Mouse (Mus musculus) layer of hippocampus, adult 18-20 months (tissue): Measurements from ENCODE around the gene Plppr1. TPM values are rescaled to one million over a fixed set of nuclear protein-coding genes. Genes with fewer than 3 reads are reported as not detected.

Experiments
- DNase-seq, 2 experiments: peaks; one replicate each; pipeline ENCODE4 v3.0.0; 2022; ENCODE audit warnings: low spot score in 2 of 2
- long read RNA-seq: library from polyadenylated mRNA; stranded (forward); transcript quantifications from one replicate; pipeline ENCODE4 v2.0.0, GENCODE M21; 2021
- total RNA-seq, 2 experiments: library from RNA; stranded (reverse); gene quantifications; 2 replicates each; pipeline ENCODE4 v1.2.3; 2021

Plppr1 gene
- total RNA-seq = 1 to 10 TPM; 7.2 to 7.8 TPM
- long read RNA-seq, transcript Plppr1-201 (8 exons, 3,940 nt) = major isoform, 7 of 11 reads
- long read RNA-seq, partial matches to known transcripts = 0 of 11 reads
- long read RNA-seq, other reads (novel, unspliced or antisense) = 4 of 11 reads

GRCm38 (mm10) chr4:49059021-49059401 lies at the start of gene Plppr1:
Plppr1 (plus strand) TSS chr4:49059273.
- DNase-seq = peak; percentile 29 to 33

DNA sequence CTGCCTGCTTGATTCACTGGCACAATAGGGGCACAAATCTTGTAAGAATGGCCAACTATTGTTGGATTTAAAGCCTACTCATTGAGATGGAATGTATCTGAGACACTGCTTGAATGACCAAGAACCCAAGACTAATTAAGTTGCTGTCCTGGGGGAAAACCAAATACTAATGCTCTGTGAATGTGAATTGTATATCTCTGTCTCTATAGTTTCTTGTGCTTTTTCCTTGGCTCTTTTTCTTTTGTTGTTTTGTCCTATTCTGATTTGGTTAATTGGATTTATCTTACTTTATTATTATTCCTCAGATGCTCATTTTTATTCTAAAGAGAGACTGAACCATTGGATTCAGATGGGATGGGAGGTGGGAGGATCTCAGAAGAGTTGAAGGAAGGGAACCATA lies 42.4 kb upstream of the Plppr1 start:
- DNase-seq = no peak

GRCm38 (mm10) chr4:49023221-49023620 lies 35.9 kb upstream of the Plppr1 start:
- peak; percentile 11 to 61 for DNase-seq

- no peak for DNase-seq
These were observed 20.8 kb upstream of the Plppr1 start for GRCm38 (mm10) chr4:49038311-49038710.

GRCm38 (mm10) chr4:49039854-49040253 lies 19.2 kb upstream of the Plppr1 start:
- DNase-seq = no peak

DNA sequence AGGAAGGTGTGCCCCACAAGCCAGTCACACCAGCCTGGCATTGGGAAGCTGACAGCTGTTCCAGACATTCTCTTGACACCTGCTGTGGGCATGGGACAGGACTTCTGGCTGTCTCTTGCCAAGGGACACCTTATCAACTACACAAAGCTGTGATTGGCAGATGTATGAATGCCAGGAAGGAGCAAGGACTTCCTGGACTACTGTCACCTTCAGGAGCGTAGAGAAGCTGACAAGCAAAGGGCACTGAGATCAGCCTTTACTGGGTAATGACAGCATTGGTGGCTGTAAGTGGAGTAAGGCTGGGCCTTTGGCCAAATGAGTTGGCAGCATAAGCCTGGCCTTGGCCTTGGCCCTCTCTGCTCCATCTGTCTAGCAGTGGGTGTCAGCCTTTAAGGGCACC lies 17.4 kb upstream of the Plppr1 start:
- DNase-seq = no peak

- DNase-seq = no peak
These were observed 8.4 kb upstream of the Plppr1 start for GRCm38 (mm10) chr4:49050628-49051027.

GRCm38 (mm10) chr4:49057916-49058315 lies 1.2 kb upstream of the Plppr1 start:
- DNase-seq = no peak

DNA sequence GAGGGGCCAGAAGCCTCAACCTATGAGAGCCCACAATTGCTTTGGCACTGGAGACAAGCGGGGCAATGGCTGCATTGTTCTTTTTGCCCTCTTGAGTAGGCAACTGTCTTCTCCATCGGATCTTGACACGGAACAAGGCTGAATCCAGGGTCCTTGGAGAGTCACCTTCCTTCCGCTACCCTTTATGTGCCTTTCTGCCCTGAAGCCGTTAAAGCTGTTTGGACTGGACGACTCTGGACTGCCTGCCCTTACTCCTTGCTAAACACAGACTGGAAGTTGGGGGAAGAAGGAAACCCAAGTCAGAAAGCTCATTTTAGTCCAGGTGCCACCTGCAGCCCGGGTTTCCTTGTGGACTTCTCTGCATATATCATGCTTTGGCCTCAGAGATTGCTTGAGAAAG lies 516 bp upstream of the Plppr1 start:
- no peak for DNase-seq

DNA sequence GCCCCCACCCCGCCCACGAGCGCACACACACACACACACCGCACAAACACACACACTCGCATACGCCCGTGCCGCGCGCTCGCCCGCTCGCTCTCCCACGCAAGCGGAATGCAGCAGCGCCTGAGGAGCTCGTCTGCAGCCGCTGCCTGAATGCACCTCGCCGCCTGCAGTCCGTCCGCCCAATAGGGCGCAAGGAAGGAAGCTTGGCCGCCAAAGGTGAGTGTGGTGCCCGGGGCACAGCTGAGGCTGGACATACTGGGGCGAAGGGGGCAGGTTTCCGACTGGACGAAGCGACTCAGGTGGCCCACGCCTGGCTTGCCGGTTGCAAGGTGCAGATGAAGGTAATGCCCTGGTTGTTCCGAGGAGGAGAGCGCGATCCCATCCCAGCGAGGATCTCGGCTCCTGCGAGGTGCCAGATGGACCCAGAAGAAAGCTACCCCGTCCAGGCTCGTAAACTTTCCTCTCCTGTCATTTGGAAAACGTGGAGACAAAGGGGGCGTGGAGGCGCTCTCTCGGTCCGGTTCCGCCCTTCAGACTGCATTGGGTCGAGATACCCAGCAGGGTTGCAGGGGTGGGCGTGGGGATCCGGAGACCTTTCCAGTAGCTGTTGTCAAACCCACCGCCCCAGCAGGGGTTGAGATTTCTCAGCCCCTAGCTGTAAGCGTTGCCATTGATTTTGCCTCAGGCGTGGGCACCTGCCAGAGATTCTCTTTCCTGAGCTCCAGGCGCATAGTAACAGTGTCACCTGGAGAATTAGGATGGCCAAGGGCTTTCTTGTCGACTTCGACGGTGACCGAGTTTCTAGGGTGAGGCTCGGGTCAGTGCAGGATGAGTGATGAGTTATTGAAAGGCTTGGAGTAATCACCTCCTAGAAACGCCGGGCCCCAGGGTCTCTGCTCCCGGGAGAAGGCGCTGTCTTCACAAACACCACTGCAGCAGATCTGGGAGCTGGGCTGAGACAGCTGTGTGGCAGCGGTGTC lies 619 bp downstream of the Plppr1 start:
- peak; percentile 18 to 42 for DNase-seq

GRCm38 (mm10) chr4:49069471-49069870 lies 10.4 kb downstream of the Plppr1 start:
- no peak for DNase-seq

DNA sequence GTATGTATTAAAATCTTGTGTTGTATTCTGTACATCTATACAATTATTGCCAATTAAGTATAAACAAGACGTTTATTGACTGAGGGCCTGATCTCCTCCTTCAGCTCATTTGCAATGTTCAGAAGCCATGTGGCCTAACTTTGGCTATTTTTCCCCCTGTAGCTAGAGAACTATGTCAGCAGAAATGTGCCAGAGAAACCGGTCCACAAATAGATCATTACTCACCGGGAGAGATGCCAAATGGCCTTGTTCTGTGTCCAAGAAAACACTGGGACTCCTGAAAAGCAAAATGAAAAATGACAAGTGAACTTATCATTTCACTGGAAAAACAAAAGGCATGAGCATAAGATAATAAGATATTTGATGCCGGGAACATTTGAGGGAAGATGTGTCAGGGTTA lies 13.8 kb downstream of the Plppr1 start:
- peak; percentile 35 to 83 for DNase-seq

DNA sequence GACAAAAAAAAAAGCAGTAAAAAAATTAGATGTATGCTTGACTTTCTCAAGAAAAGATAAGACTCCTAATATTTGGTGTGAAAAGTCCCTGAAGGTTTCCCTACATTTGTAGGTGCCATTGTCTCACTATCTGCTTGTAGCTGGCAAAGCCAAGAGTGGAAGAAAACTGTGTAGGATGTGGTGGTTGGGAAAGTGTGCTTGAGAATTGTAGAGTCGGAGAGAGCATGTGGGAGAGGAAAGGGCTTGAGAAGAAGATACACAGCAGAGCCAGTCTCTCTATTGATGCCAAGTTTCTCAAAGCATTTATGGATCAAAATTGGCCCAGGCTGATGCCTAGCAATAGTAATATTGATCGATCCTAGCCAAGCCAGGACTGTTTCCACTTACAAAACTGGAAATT lies 16.8 kb downstream of the Plppr1 start:
- DNase-seq = no peak

- no peak for DNase-seq
These were observed 20.3 kb downstream of the Plppr1 start for GRCm38 (mm10) chr4:49079399-49079798.

GRCm38 (mm10) chr4:49088205-49088604 lies 29.1 kb downstream of the Plppr1 start:
- no peak for DNase-seq

DNA sequence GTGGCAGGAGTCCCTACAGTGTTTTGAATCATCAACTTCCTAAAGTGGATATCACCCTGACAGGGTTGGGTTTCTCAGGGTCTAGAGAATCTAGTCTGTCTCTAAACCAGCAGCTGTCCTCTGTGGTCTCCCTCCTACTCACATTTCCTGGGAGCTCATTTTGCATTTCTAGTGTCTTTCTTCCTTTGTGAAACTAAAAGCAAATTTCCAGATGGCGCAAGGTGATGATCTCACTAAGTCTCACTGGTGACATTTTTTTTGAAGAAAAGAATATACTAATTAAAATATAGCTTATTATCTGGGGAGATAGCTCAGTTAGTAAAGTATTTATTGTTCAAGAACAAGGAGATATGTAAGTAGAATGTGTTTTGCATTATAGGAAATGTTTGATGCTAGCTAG lies 31.4 kb downstream of the Plppr1 start:
- no peak for DNase-seq

DNA sequence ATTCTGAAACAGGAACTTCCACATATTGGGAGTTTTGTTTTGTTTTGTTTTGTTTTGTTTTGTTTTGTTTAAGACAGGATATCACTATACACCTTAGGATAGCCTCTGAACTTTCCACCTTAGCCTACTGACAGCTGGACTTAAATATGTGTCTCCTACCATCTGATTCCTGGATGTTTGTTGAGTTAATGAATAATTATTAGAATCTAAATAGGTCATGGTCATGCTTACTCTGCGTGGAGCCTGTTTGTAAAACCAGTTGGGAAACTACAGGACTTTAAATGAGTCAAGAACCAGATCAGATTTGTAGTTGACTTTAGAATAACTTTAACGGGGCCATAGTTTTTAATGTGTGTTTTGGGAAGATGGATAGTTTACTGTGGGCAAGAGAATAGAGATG lies 40.4 kb downstream of the Plppr1 start:
- no peak for DNase-seq

- peak; percentile 6 to 15 for DNase-seq
These were observed 43.1 kb downstream of the Plppr1 start for GRCm38 (mm10) chr4:49101934-49102768.

- no peak for DNase-seq
These were observed 43.7 kb downstream of the Plppr1 start for GRCm38 (mm10) chr4:49102769-49103193.

DNA sequence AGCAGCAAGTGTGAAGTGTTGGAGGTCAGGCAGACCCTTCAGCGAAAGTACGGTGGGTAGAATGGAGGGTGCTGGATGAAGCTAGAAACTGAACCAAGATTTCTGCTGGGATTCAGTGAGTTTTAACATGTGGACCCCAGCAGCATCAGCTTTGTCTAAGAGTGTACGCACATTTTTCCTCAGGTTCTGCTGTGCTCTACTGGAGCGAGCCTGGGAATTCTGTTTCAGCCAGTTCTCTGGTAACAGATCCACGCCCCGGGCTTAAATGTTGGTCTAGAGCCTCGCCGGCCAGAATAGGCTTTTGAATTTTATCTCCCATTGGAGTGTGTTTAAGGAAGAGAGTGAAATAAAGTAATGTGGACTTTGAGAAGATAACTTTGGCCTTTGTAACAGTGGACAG lies 45.8 kb downstream of the Plppr1 start:
- no peak for DNase-seq

- no peak for DNase-seq
These were observed 48.8 kb downstream of the Plppr1 start for GRCm38 (mm10) chr4:49107895-49108294.

DNA sequence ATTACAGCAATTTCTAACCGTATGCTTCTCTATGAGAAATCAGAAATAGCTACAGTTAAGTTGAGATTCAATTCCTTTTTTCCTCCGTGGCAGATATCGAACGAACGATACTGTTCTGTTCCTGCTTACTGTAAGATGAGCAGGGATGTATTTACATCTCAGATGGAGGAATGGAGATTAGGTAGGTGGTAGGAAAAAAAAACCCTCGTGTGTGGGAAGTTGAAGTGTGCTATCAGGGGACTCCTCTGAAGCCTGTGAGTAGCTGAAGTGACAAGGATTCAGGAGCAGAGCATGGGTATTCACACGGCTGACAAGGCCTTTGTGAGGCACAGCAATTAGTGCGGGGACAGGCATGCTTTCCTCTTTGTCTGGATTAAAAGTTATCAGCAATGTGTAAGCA lies 49.3 kb downstream of the Plppr1 start:
- DNase-seq = peak in 1 of 2 experiments; percentile 28
